Mouse (Mus musculus): ENCODE data around the gene Enc1. TPM values are rescaled to one million over a fixed set of nuclear protein-coding genes. Genes with fewer than 3 reads are reported as not detected.
A peak's percentile ranks its signal among the peaks of the same experiment; 100 is the strongest.

The Enc1 gene
- polyA plus RNA-seq, 1 experiment = 303 TPM

- DNase-seq (ENCODE audit: low read depth) = peak; percentile 69
- TF ChIP-seq POLR2A (IDR thresholded peaks at IDR 0.05; ENCODE audit: borderline replicate concordance, extremely low read depth, insufficient read depth, insufficient read length, poor library complexity, severe bottlenecking) (no peak), CTCF (IDR thresholded peaks at IDR 0.05; ENCODE audit: borderline replicate concordance, extremely low read depth, insufficient read depth, insufficient read length) (no peak)
Observed at GRCm38 (mm10) chr13:97243962-97244711, 3.2 kb downstream of the Enc1 start.

GRCm38 (mm10) chr13:97244712-97245105 lies 3.8 kb downstream of the Enc1 start:
- DNase-seq (ENCODE audit: low read depth) = peak; percentile 32
- no peak for TF ChIP-seq POLR2A (IDR thresholded peaks at IDR 0.05; ENCODE audit: borderline replicate concordance, extremely low read depth, insufficient read depth, insufficient read length, poor library complexity, severe bottlenecking)
- TF ChIP-seq CTCF (IDR thresholded peaks at IDR 0.05; ENCODE audit: borderline replicate concordance, extremely low read depth, insufficient read depth, insufficient read length) = no peak

- no peak for DNase-seq (ENCODE audit: low read depth)
- TF ChIP-seq CTCF (IDR thresholded peaks at IDR 0.05; ENCODE audit: borderline replicate concordance, extremely low read depth, insufficient read depth, insufficient read length) (no peak), POLR2A (IDR thresholded peaks at IDR 0.05; ENCODE audit: borderline replicate concordance, extremely low read depth, insufficient read depth, insufficient read length, poor library complexity, severe bottlenecking) (no peak)
Observed at GRCm38 (mm10) chr13:97245157-97245556, 4.3 kb downstream of the Enc1 start.

- TF ChIP-seq CTCF (IDR thresholded peaks at IDR 0.05; ENCODE audit: borderline replicate concordance, extremely low read depth, insufficient read depth, insufficient read length) (no peak), POLR2A (IDR thresholded peaks at IDR 0.05; ENCODE audit: borderline replicate concordance, extremely low read depth, insufficient read depth, insufficient read length, poor library complexity, severe bottlenecking) (no peak)
- DNase-seq (ENCODE audit: low read depth) = peak; percentile 72
Observed at GRCm38 (mm10) chr13:97246217-97246616, 5.3 kb downstream of the Enc1 start.

DNA sequence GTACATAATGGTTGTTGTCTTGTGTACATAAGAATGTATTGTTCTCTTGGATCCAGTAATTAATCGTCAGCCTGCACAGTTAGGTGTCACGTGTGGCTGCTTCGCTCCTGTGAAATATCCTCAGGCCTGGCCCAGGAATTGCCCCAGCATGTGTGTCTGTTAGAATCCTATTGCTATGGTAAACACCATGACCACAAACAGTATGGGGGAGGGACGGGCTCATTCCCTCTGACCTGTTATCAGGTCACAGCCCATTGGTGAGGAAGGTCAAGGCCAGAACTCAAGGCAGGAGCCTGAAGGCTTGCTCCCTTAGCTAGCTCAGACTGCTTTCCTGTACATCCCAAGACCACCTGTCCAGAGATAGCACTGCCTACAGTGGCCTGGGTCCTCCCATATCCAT lies 6.8 kb downstream of the Enc1 start:
- TF ChIP-seq POLR2A (IDR thresholded peaks at IDR 0.05; ENCODE audit: borderline replicate concordance, extremely low read depth, insufficient read depth, insufficient read length, poor library complexity, severe bottlenecking) (no peak), CTCF (IDR thresholded peaks at IDR 0.05; ENCODE audit: borderline replicate concordance, extremely low read depth, insufficient read depth, insufficient read length) (no peak)
- peak; percentile 15 for DNase-seq (ENCODE audit: low read depth)

DNA sequence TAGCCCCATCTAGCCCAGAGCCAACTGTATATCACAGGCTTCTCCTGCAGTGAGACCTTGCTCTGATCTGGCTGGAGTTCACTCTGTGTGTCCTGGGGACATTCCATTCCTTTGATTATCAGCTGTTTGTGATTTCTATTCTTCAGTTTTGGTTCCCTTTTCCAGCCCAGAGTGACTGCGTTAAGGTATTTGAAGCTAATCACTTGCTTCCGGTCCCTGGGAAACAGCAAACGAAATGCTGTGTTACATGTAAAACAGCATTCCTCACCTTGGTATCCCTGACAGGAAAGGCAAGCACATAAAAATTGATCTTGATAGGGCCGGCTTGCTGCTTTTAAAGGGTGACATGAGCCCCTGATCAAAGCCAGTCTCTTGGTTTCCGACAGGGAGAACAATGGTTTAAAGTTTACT lies 8.2 kb downstream of the Enc1 start:
- DNase-seq (ENCODE audit: low read depth) = no peak
- TF ChIP-seq CTCF (IDR thresholded peaks at IDR 0.05; ENCODE audit: borderline replicate concordance, extremely low read depth, insufficient read depth, insufficient read length) (no peak), POLR2A (IDR thresholded peaks at IDR 0.05; ENCODE audit: borderline replicate concordance, extremely low read depth, insufficient read depth, insufficient read length, poor library complexity, severe bottlenecking) (no peak)

GRCm38 (mm10) chr13:97249507-97250078 lies 8.7 kb downstream of the Enc1 start:
- DNase-seq (ENCODE audit: low read depth) = peak; percentile 30

DNA sequence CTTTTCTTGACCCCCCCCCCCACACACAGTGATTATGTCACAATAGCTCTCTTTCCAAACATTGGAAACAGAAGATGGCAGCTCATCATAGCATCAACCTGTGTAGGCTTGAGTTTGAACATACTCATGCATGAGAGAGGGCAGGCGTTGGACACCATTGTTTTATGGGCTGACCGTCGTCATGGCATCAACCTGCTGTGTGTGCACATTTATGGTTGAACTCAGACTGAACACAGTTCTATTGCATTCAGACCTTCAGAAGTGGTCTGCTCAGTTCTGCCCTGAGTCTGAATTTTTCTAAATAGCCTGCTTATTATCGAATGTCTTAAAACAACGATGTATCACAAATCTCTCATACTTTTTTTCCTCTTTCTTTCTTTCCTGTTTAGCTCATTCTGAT lies 9.2 kb downstream of the Enc1 start:
- DNase-seq (ENCODE audit: low read depth) = peak; percentile 62
- TF ChIP-seq POLR2A (IDR thresholded peaks at IDR 0.05; ENCODE audit: borderline replicate concordance, extremely low read depth, insufficient read depth, insufficient read length, poor library complexity, severe bottlenecking) = no peak
- TF ChIP-seq CTCF (IDR thresholded peaks at IDR 0.05; ENCODE audit: borderline replicate concordance, extremely low read depth, insufficient read depth, insufficient read length) = no peak

More at GRCm38 (mm10) chr13:97249507-97250078, 8.7 kb downstream of the Enc1 start:
- TF ChIP-seq CTCF (IDR thresholded peaks at IDR 0.05; ENCODE audit: borderline replicate concordance, extremely low read depth, insufficient read depth, insufficient read length) = no peak
- TF ChIP-seq POLR2A (IDR thresholded peaks at IDR 0.05; ENCODE audit: borderline replicate concordance, extremely low read depth, insufficient read depth, insufficient read length, poor library complexity, severe bottlenecking) = no peak

DNA sequence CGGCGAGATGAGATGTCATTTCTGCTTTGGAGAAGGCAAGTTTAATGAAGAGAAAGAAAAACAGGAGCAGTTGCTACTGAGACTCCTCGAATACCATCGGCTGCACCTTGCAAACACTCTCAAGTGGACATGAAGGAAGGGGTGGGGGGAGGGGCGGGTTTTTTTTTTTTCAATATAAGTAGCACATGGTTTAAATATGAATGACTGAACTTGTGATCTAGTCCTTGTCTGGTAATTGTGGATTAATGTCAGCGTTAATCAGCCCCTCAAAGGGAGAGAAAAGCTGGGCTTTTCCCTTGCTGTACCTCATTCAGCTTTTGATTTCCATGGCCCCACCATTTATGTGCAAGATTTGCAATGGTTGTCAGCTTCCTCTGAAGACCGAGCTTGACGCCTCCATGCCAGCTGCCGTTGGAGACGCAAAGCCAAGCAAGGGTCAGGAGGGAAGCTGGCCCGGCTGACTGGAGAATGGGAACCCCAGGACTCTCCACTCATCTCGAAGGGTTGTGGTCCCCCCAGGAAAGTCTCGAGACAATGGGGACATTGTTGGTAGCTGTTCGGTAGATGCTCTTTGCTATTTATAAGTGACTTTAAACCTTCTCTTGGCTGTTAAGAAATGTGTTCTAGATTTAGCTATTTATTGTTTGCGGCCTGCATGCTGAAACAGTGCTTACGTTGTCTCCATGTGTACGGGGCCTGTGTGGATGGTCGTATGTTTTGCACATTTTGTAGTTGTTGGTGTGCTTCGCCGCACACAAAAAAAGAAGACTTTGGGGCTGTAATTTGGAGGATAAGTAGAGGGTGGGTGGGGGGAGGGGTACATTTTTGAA lies 9.9 kb downstream of the Enc1 start:
- TF ChIP-seq POLR2A (IDR thresholded peaks at IDR 0.05; ENCODE audit: borderline replicate concordance, extremely low read depth, insufficient read depth, insufficient read length, poor library complexity, severe bottlenecking) (no peak), CTCF (IDR thresholded peaks at IDR 0.05; ENCODE audit: borderline replicate concordance, extremely low read depth, insufficient read depth, insufficient read length) (no peak)
- DNase-seq (ENCODE audit: low read depth) = peak; percentile 85

DNA sequence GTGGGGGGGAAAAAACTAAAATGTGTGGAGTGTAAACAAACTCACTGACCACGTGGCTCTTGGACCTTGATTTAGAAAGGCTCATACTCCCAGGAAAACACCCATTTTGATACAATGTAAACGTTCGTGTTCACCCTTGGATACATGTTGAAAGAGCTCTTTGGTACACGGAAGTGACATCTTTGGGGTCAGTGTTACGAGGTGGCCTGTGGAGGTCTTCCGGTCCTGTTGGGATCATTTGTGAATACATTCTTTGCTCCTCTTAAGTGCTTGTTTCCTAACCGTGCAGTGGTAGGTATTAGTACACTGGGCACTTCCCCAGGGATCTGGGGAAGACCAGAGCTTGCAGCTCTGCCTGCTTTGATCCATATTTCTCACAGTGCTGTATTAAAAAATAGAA lies 10.8 kb downstream of the Enc1 start:
- DNase-seq (ENCODE audit: low read depth) = no peak
- TF ChIP-seq CTCF (IDR thresholded peaks at IDR 0.05; ENCODE audit: borderline replicate concordance, extremely low read depth, insufficient read depth, insufficient read length) = no peak
- no peak for TF ChIP-seq POLR2A (IDR thresholded peaks at IDR 0.05; ENCODE audit: borderline replicate concordance, extremely low read depth, insufficient read depth, insufficient read length, poor library complexity, severe bottlenecking)

- TF ChIP-seq POLR2A (IDR thresholded peaks at IDR 0.05; ENCODE audit: borderline replicate concordance, extremely low read depth, insufficient read depth, insufficient read length, poor library complexity, severe bottlenecking) = no peak
- DNase-seq (ENCODE audit: low read depth) = peak; percentile 98
Observed at GRCm38 (mm10) chr13:97252469-97252868, 11.6 kb downstream of the Enc1 start.

All from brain, embryonic 14.5 days (tissue).